Mouse (Mus musculus) heart, embryonic 16.5 days (tissue): Measurements from ENCODE around the gene Mroh7. TPM values are rescaled to one million over a fixed set of nuclear protein-coding genes. Genes with fewer than 3 reads are reported as not detected.

Experiments
- ATAC-seq: fragments of 200-750 bp; cut with Nextera tagmentation; replicated peaks from 2 replicates; pipeline ENCODE4 v1.8.0; 2017; ENCODE audit warnings: moderate number of reproducible peaks; ENCODE audit not compliant: insufficient read depth, low FRiP score; ENCODE audit errors: extremely low read depth
- H3K27ac ChIP-seq: fragments of 300-500 bp; sonication (generic); 2 replicates; pipeline ENCODE4 v1.5.1; 2014; ENCODE audit warnings: mild to moderate bottlenecking, low read length, control low read depth, moderate library complexity
- H3K27me3 ChIP-seq: fragments of 300-500 bp; sonication (generic); 2 replicates; pipeline ENCODE4 v1.6.1; 2014; ENCODE audit warnings: low read length, mixed read lengths; ENCODE audit not compliant: control insufficient read depth, insufficient read depth
- H3K36me3 ChIP-seq: fragments of 300-500 bp; sonication (generic); 2 replicates; pipeline ENCODE4 v1.6.1; 2014; ENCODE audit not compliant: control insufficient read depth, insufficient read depth
- H3K4me1 ChIP-seq: fragments of 300-500 bp; sonication (generic); 2 replicates; pipeline ENCODE4 v1.6.1; 2014; ENCODE audit warnings: low read length, mixed read lengths; ENCODE audit not compliant: control insufficient read depth, insufficient read depth
- H3K4me2 ChIP-seq: fragments of 300-500 bp; sonication (generic); 2 replicates; pipeline ENCODE4 v1.6.1; 2014; ENCODE audit warnings: low read depth, mild to moderate bottlenecking, control low read depth, low read length
- H3K4me3 ChIP-seq: fragments of 300-500 bp; sonication (generic); 2 replicates; pipeline ENCODE4 v1.5.1; 2014; ENCODE audit warnings: mild to moderate bottlenecking, control low read depth, low read length
- H3K9ac ChIP-seq: fragments of 300-500 bp; sonication (generic); 2 replicates; pipeline ENCODE4 v1.6.1; 2014; ENCODE audit warnings: low read length, control low read depth
- H3K9me3 ChIP-seq: fragments of 300-500 bp; sonication (generic); replicated peaks from 2 replicates; pipeline ENCODE4 v1.6.1; 2016; ENCODE audit warnings: low read length; ENCODE audit not compliant: control insufficient read depth
- WGBS: fragments of 180-500 bp; shearing (Covaris S2); extraction: QIAGEN DNeasy Blood & Tissue Kit; methylation state at CpG from one replicate; pipeline ENCODE4 v1.1.7; 2014; 5-methylcytosine and 5-hydroxymethylcytosine counted together
- polyA plus RNA-seq: library from polyadenylated mRNA; unstranded; fragments of >200 nt; fragmentation: Nextera tagmentation; extraction: Ambion mirVana; gene quantifications from 2 replicates; pipeline ENCODE4 v1.2.1, GENCODE M21; 2015

Mroh7 gene
- polyA plus RNA-seq, 1 experiment from 2014 or later = 0.54 TPM

GRCm38 (mm10) chr4:106707957-106708356 is 22.8 kb downstream of the Mroh7 start:
- Histone ChIP-seq H3K27ac (no peak overlapping the region), H3K4me2 (peak overlapping the region; percentile 54), H3K4me1 (peaks cover 7% of the 10 kb centered on the region; the same call in 1 of the 2 replicates), H3K9ac (peak overlapping the region; percentile 36; the same call in 1 of the 2 replicates), H3K9me3 (no peaks in the 10 kb centered on the region), H3K36me3 (no peaks in the 10 kb centered on the region), H3K27me3 (peaks cover 6% of the 10 kb centered on the region; the same call in 1 of the 2 replicates), H3K4me3 (peak overlapping the region; percentile 19; the same call in 1 of the 2 replicates)
- WGBS = 31% methylated on average over 5 of the region's 5 CpGs
- ATAC-seq = no peak

DNA sequence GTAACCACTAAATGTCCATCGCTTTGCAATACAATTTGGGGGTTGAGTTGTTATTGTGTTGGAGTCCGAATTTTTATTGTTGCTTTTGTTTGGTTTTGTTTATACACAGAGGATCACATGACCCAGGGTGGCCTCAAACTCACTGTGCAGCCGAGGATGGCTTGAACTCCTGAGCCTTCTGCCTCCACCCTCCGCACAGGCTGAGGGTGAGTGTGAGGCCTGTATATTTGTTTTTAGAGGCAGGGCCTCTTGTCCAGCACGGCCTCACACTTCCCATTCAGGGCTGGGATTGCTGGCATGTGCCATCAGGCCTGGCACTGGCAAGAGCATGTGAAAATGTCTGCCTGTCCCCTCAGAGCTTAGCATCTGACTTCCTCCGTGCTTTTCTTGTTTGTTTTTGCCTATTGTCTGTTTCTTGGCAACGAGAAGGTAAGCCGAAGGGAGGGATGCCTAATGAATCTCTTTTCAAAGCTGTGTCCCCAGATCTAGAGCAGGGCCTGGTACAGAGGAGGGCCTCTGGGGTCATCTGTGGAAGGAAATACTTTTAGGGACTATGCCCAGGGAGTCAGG is 25.5 kb downstream of the Mroh7 start:
- WGBS = 55% methylated on average over 8 of the region's 8 CpGs
- H3K9ac ChIP-seq = no peak overlapping the region
- no peaks in the 10 kb centered on the region for H3K9me3 ChIP-seq

DNA sequence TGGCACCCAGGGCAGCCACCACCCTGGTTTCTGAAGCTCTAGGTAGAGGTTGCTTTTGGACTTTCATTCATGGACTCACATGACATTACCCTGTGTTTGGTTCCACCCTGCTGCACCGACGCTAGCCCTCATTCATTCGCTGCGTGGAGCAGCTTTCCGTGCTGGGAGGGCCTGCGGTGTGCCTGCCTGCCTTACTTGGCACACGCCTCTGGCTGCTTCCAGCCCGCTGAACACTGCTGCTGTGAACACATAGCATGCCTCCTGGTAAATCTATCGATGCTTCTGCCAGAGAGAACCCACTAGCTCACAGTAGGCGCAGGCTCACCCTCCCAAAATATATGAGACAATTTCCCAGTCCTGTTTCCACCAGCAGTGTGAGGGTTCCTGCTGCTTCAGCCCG is 26.3 kb downstream of the Mroh7 start:
- H3K9me3 ChIP-seq = no peaks in the 10 kb centered on the region
- no peak overlapping the region for H3K4me3 ChIP-seq
- H3K27ac ChIP-seq = no peak overlapping the region
- no peak overlapping the region for H3K4me2 ChIP-seq
- H3K9ac ChIP-seq = no peak overlapping the region
- peaks cover 11% of the 10 kb centered on the region; the same call in 1 of the 2 replicates for H3K27me3 ChIP-seq
- H3K4me1 ChIP-seq = peaks cover 7% of the 10 kb centered on the region; the same call in 1 of the 2 replicates
- H3K36me3 ChIP-seq = no peaks in the 10 kb centered on the region
- ATAC-seq = no peak
- WGBS = 62% methylated on average over 11 of the region's 11 CpGs

More for the DNA sequence above, 25.5 kb downstream of the Mroh7 start:
- Histone ChIP-seq H3K4me1 (peaks cover 7% of the 10 kb centered on the region; the same call in 1 of the 2 replicates), H3K27me3 (peaks cover 13% of the 10 kb centered on the region; the same call in 1 of the 2 replicates), H3K4me3 (no peak overlapping the region), H3K27ac (peak overlapping the region; percentile 11; the same call in 1 of the 2 replicates), H3K36me3 (no peaks in the 10 kb centered on the region), H3K4me2 (no peak overlapping the region)
- no peak for ATAC-seq

DNA sequence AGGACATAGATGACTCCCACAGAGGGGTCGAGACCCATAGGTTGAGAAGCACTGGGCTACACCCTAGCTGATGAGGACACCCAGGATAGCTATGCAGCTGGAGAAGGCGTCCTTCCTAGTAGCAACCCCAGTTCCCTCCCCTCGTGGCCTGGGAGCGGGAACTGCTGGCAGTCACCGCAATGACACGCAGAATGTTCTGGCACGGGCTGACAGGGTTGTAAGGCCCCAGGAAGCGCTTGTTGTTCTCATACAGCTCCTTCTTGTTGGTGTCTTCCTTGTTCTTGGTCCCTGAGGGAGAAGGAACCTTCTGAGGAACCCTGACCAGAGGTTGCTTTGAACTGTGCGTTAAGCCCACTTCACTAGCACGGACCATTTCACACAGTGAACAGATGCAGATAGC is 26.8 kb downstream of the Mroh7 start:
- 73% methylated on average over 10 of the region's 10 CpGs for WGBS
- Histone ChIP-seq H3K9ac (no peak overlapping the region), H3K27ac (no peak overlapping the region), H3K4me1 (peaks cover 7% of the 10 kb centered on the region; the same call in 1 of the 2 replicates), H3K9me3 (no peaks in the 10 kb centered on the region), H3K27me3 (peaks cover 10% of the 10 kb centered on the region; the same call in 1 of the 2 replicates), H3K4me3 (no peak overlapping the region), H3K36me3 (no peaks in the 10 kb centered on the region), H3K4me2 (no peak overlapping the region)
- no peak for ATAC-seq

DNA sequence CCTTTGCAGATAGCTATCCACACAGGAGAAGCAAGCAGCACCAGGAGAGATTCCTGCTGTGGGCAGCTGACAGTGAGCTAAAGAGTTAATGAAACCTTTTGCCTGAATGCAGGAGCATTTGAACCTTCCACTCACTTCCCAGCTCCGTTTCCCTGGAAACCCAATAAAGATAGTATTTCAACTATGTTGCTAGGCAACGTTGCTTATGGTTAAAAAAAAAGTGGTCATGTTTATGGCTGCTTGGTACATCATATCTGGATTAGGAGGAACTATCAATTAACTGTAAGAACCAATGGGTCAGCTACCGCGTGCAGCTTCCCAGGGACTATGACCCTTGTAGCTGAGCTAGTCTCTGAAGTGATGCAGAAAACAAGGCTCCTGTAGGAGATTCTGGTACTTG is 29.9 kb downstream of the Mroh7 start:
- no peak overlapping the region for H3K4me3 ChIP-seq
- H3K4me1 ChIP-seq = peaks cover 7% of the 10 kb centered on the region; the same call in 1 of the 2 replicates
- no peak overlapping the region for H3K9ac ChIP-seq
- H3K27ac ChIP-seq = no peak overlapping the region
- ATAC-seq = no peak
- 46% methylated on average over 4 of the region's 4 CpGs for WGBS
- peaks cover 13% of the 10 kb centered on the region; the same call in 1 of the 2 replicates for H3K27me3 ChIP-seq
- no peaks in the 10 kb centered on the region for H3K9me3 ChIP-seq
- H3K36me3 ChIP-seq = no peaks in the 10 kb centered on the region
- no peak overlapping the region for H3K4me2 ChIP-seq

DNA sequence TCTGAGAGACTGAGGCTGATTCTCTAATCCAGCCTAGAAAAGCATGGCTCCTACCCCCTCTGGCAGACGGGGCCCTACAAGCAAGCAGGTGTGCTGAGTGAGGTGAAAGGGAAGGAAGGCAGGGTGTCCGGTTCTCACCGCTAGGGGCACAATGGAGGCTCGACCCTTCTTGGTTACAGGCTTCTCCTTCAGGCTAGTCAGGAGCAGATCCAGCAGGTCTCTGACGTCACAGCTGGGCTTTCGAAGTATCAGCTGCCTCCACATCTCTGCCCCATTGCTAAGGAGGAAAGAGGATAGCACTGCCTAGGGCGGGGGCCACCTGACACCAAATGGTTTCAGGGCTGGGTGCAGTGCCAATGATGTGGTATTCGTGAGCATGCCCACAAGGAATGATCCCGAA is 30.7 kb downstream of the Mroh7 start:
- Histone ChIP-seq H3K9me3 (no peaks in the 10 kb centered on the region), H3K9ac (no peak overlapping the region), H3K27me3 (peaks cover 13% of the 10 kb centered on the region; the same call in 1 of the 2 replicates), H3K4me1 (peaks cover 7% of the 10 kb centered on the region; the same call in 1 of the 2 replicates), H3K4me2 (no peak overlapping the region), H3K4me3 (no peak overlapping the region), H3K36me3 (no peaks in the 10 kb centered on the region), H3K27ac (no peak overlapping the region)
- ATAC-seq = no peak
- WGBS = 19% methylated on average over 9 of the region's 9 CpGs

- Histone ChIP-seq H3K27me3 (peaks cover 6% of the 10 kb centered on the region; the same call in 1 of the 2 replicates), H3K9me3 (no peaks in the 10 kb centered on the region), H3K4me2 (no peak overlapping the region), H3K36me3 (no peaks in the 10 kb centered on the region), H3K4me3 (no peak overlapping the region), H3K4me1 (0 out of 2 replicates have a peak, but pooled peaks cover 2% of the 10 kb centered on the region), H3K27ac (no peak overlapping the region), H3K9ac (no peak overlapping the region)
- WGBS = 73% methylated on average over 15 of the region's 15 CpGs
- ATAC-seq = no peak
Observed at GRCm38 (mm10) chr4:106693841-106694430, 36.8 kb downstream of the Mroh7 start.

DNA sequence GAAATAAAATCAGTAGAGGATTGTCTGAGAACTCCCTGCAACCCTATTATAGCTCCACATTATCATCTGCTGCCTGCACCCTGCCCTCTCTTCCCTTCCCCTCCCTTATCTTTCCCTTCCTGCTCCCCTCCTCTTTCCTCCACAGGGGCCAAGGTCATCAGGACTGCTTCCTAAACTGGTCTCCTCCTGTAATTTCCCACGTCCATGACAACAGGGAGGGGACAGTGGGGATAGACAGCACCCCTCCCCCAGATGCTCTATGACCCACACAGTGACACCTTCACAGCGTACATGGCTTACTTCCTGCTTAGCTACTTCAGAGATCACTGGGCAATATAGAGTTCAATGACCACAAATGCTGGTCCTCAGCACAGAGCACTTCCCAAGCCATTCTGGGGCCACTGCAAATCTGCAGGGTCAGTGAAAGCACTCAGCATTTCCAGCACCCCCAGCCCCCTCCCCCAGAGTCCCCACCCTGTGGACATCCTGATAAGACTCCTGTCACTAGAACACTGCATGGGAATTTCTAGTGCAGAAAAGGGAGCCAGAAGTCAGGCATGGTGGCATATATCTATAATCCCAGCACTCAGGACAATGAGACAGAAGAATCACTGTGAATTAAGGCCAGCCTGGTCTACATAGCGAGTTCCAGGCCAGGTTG is 42.0 kb downstream of the Mroh7 start:
- H3K4me2 ChIP-seq = no peak overlapping the region
- peak overlapping the region; percentile 29; the same call in 1 of the 2 replicates for H3K27ac ChIP-seq
- WGBS = 46% methylated on average over 3 of the region's 3 CpGs
- 0 out of 2 replicates have a peak, but pooled peaks cover 2% of the 10 kb centered on the region for H3K4me1 ChIP-seq
- ATAC-seq = peak; percentile 71
- H3K9me3 ChIP-seq = no peaks in the 10 kb centered on the region
- no peak overlapping the region for H3K9ac ChIP-seq
- H3K36me3 ChIP-seq = no peaks in the 10 kb centered on the region
- H3K27me3 ChIP-seq = no peaks in the 10 kb centered on the region
- no peak overlapping the region for H3K4me3 ChIP-seq

GRCm38 (mm10) chr4:106680955-106681354 is 49.8 kb downstream of the Mroh7 start:
- no peaks in the 10 kb centered on the region for H3K27me3 ChIP-seq
- no peak overlapping the region for H3K4me2 ChIP-seq
- 41% methylated on average over 2 of the region's 2 CpGs for WGBS
- ATAC-seq = no peak
- no peak overlapping the region for H3K27ac ChIP-seq
- H3K4me3 ChIP-seq = no peak overlapping the region
- H3K9ac ChIP-seq = no peak overlapping the region
- peaks cover 8% of the 10 kb centered on the region for H3K4me1 ChIP-seq
- H3K9me3 ChIP-seq = no peaks in the 10 kb centered on the region
- H3K36me3 ChIP-seq = peaks cover 7% of the 10 kb centered on the region; the same call in 1 of the 2 replicates
